Mouse (Mus musculus) hindbrain, embryonic 16.5 days (tissue): ENCODE data around the gene Foxo4. TPM values are rescaled to one million over a fixed set of nuclear protein-coding genes. Genes with fewer than 3 reads are reported as not detected.
A peak's percentile ranks its signal among the peaks of the same experiment; 100 is the strongest.

Experiments
- ATAC-seq: fragments of 200-750 bp; cut with Nextera tagmentation; 2 replicates; pipeline ENCODE4 v1.8.0; 2017; ENCODE audit warnings: moderate TSS enrichment, moderate library complexity
- H3K27ac ChIP-seq: fragments of 300-500 bp; sonication (generic); 2 replicates; pipeline ENCODE4 v1.5.1; 2014; ENCODE audit warnings: low read depth, mild to moderate bottlenecking, control low read depth, low read length, moderate library complexity
- H3K27me3 ChIP-seq: fragments of 300-500 bp; sonication (generic); replicated peaks from 2 replicates; pipeline ENCODE4 v1.6.1; 2014; ENCODE audit warnings: low read length; ENCODE audit not compliant: control insufficient read depth, insufficient read depth
- H3K36me3 ChIP-seq: fragments of 300-500 bp; sonication (generic); 2 replicates; pipeline ENCODE4 v1.6.1; 2014; ENCODE audit warnings: mild to moderate bottlenecking, low read length, moderate library complexity, mixed read lengths; ENCODE audit not compliant: control insufficient read depth, insufficient read depth
- H3K4me1 ChIP-seq: fragments of 300-500 bp; sonication (generic); 2 replicates; pipeline ENCODE4 v1.6.1; 2014; ENCODE audit warnings: low read depth, low read length; ENCODE audit not compliant: control insufficient read depth, insufficient read depth
- H3K4me2 ChIP-seq: fragments of 300-500 bp; sonication (generic); 2 replicates; pipeline ENCODE4 v1.6.1; 2014; ENCODE audit warnings: mild to moderate bottlenecking, low read length, control low read depth, moderate library complexity
- H3K4me3 ChIP-seq: fragments of 300-500 bp; sonication (generic); 2 replicates; pipeline ENCODE4 v1.5.1; 2014; ENCODE audit warnings: mild to moderate bottlenecking, low read length, control low read depth, moderate library complexity
- H3K9ac ChIP-seq: fragments of 300-500 bp; sonication (generic); 2 replicates; pipeline ENCODE4 v1.6.1; 2014; ENCODE audit warnings: low read depth, mild to moderate bottlenecking, control low read depth, low read length, moderate library complexity
- H3K9me3 ChIP-seq: fragments of 300-500 bp; sonication (generic); 2 replicates; pipeline ENCODE4 v1.6.1; 2014; ENCODE audit warnings: mild to moderate bottlenecking, low read length, moderate library complexity; ENCODE audit not compliant: control insufficient read depth
- WGBS: fragments of 180-500 bp; shearing (Covaris S2); extraction: QIAGEN DNeasy Blood & Tissue Kit; methylation state at CpG from one replicate; pipeline ENCODE4 v1.1.7; 2014; 5-methylcytosine and 5-hydroxymethylcytosine counted together
- polyA plus RNA-seq: library from polyadenylated mRNA; unstranded; fragments of >200 nt; fragmentation: Nextera tagmentation; extraction: Ambion mirVana; gene quantifications from 2 replicates; pipeline ENCODE4 v1.2.1, GENCODE M21; 2015

Foxo4 gene
- polyA plus RNA-seq: 0.70 and 1.1 TPM in 2 replicates

DNA sequence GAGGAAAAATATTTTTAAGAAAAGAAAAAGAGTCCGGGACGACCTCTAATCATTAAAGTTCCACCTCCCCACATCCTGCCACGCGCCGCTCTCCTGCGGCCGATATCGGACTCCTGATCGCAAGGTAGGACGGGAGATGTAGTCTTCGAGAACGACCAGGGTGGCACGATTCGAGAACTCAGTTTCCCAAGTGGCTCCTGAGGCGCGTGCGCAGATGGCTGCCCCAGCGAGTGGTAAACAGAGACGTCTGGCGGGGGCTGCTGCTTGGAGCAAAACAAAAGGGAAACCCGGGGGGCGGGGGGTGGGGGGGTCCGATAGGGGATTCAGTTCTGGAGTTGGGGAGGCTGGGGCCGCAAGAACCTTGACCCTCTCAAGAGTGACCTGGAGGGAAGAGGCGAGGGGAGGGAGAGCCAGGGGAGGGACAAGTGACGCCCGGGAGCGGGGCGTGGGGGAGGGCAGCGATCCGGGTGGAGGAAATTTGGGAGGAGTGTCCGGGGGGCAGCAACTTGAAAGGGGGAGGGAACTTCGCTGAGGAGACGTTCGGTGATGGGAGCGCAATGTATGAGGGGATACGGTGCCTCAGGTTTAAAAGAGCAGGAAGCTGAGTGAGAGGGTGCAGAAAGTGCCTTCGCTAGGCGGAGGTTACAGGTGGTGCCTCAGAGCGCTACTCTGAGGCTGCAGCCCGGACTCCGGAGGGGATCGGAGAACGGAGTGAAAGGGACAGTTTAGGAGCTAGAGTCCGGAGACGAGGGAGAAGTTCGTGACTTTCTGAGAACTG is at the start of gene Foxo4:
TSS of gene Foxo4 (plus strand) at position 577 of the 778 bp plus-strand sequence.
- Histone ChIP-seq H3K4me3 (peak within 1 kb of the TSS; percentile 53), H3K36me3 (no peaks in the 10 kb centered on the region), H3K27ac (no peak within 1 kb of the TSS), H3K27me3 (no peaks in the 10 kb centered on the region), H3K4me1 (no peaks in the 10 kb centered on the region; the same call in 1 of the 2 replicates), H3K9me3 (no peaks in the 10 kb centered on the region), H3K4me2 (peak within 1 kb of the TSS; percentile 69), H3K9ac (peak within 1 kb of the TSS; percentile 62)
- 18% methylated on average over 47 of the region's 47 CpGs for WGBS
- ATAC-seq: peak; percentile 94

DNA sequence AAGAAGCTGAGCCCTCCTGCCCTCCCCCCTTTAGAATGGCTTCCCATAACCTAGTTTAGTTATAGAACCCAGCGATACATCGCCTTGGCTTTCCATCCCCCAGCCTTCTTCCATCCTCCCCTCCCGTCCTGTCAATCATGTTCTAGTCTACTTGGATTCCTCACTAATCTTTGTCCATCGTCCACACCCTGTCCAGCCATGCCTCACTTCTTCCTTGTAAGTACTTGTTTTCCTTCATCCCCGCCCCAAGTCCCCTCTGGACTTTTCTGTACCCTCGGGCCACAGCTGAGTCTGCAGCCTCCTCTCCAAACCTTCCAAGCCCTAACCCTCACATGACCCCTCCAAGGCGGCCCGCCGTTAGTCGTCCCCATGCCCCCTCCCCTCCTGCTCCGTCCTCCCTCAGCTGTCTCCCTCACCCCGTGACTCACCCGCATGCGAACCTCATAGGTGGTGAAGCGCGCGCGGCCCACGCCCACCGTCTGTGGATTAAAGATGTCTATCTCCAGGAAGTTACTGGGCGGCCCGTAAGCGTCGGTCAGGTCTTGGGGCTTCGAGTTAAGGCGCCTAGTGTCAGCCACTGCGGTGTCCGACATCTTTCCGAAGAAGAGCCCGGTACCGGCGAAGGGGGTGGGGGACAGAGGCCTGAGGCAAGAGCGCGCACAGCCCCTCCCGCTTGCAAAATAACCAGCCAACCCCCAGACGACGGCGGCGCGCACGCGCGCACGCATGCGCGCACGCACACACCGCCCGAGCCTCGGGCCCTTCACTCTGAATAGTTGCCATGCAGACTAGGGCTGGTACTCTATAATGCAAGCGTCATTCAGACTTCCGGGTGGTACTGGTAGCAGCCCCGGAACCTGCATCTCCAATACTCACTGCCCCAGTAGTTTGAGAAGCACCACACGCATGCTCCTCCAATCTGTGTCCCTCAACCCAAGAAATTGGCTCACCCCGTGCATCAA is 32.2 kb upstream of the Foxo4 start, which contains the start of gene Snx12:
TSS of gene Snx12 (minus strand) at position 730 of the 962 bp plus-strand sequence.
- WGBS: 13% methylated on average over 55 of the region's 55 CpGs
- Histone ChIP-seq H3K36me3 (no peaks in the 10 kb centered on the region), H3K27ac (peak within 1 kb of the TSS; percentile 82), H3K9me3 (no peaks in the 10 kb centered on the region), H3K4me1 (peaks cover 3% of the 10 kb centered on the region; the same call in 1 of the 2 replicates), H3K4me2 (peak within 1 kb of the TSS; percentile 58), H3K4me3 (peak within 1 kb of the TSS; percentile 56), H3K27me3 (no peaks in the 10 kb centered on the region), H3K9ac (peak within 1 kb of the TSS; percentile 62)
- ATAC-seq: peak; percentile 99

DNA sequence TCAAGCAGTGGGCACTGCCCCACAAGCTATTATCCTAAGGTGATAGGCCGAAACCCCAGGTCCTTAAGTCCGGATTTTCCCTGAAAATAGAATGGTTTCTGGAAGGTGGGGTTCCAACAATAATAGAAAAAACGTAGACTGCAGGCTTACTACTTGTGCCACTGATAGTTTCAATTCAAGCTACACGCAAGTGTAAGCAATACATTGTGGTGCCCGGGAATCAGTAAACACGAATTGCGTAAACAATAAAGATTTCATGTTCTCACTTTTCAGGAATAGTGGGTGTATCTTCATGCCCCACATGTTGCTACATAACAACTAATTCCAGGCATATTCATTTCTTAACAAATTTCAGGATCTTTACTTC is 31.5 kb upstream of the Foxo4 start:
- ATAC-seq: no peak
- Histone ChIP-seq H3K27ac (peak overlapping the region; percentile 72), H3K4me3 (peak overlapping the region; percentile 41), H3K4me1 (peaks cover 3% of the 10 kb centered on the region; the same call in 1 of the 2 replicates), H3K9me3 (no peaks in the 10 kb centered on the region), H3K27me3 (no peaks in the 10 kb centered on the region), H3K4me2 (peak overlapping the region; percentile 56), H3K9ac (no peak overlapping the region), H3K36me3 (no peaks in the 10 kb centered on the region)
- 15% methylated on average over 7 of the region's 7 CpGs for WGBS

DNA sequence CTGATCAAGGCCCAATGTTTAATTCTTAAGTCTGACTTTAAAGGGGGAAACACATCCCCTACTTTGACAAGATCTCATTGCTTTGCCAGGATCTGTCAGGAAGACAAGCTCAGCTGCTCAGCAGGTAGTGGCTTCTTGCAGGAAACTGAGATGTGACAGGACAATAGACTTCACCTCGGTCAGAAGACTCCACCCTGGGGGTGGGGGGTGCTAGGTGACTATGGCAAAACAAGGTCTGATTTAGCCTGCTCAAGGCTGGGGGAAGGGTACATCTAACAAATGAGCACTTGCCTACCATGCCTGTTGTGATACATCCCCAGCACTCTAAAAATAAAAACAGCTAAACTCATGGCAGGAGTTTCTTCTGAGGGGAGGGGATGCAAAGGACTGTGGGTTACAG is 9.3 kb upstream of the Foxo4 start:
- Histone ChIP-seq H3K27me3 (no peaks in the 10 kb centered on the region), H3K27ac (no peak overlapping the region), H3K9ac (no peak overlapping the region), H3K4me2 (no peak overlapping the region), H3K4me3 (no peak overlapping the region), H3K4me1 (no peaks in the 10 kb centered on the region), H3K36me3 (no peaks in the 10 kb centered on the region), H3K9me3 (no peaks in the 10 kb centered on the region)
- ATAC-seq: no peak
- WGBS: 20% methylated on average over 1 of the region's 1 CpGs

DNA sequence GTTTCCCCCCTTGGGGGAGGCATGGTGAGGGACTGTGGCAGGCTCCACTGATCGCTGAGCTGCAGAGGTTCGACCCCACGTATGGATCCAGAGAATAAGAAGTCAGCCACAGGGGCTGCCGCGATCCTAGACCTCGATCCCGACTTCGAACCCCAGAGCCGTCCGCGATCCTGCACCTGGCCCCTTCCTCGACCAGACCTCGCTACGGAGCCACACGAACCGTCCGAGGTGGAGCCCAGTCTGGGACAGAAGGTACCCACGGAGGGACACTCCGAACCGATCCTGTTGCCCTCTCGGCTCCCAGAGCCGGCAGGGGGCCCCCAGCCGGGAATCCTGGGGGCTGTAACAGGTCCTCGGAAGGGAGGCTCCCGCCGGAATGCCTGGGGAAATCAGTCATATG is 412 bp downstream of the Foxo4 start:
- WGBS: 13% methylated on average over 25 of the region's 26 CpGs
- H3K9ac ChIP-seq: peak overlapping the region; percentile 62
- H3K27me3 ChIP-seq: no peaks in the 10 kb centered on the region
- no peaks in the 10 kb centered on the region for H3K9me3 ChIP-seq
- no peaks in the 10 kb centered on the region; the same call in 1 of the 2 replicates for H3K4me1 ChIP-seq
- peak overlapping the region; percentile 69 for H3K4me2 ChIP-seq
- no peak overlapping the region for H3K27ac ChIP-seq
- no peaks in the 10 kb centered on the region for H3K36me3 ChIP-seq
- H3K4me3 ChIP-seq: peak overlapping the region; percentile 53
- peak; percentile 60 for ATAC-seq

DNA sequence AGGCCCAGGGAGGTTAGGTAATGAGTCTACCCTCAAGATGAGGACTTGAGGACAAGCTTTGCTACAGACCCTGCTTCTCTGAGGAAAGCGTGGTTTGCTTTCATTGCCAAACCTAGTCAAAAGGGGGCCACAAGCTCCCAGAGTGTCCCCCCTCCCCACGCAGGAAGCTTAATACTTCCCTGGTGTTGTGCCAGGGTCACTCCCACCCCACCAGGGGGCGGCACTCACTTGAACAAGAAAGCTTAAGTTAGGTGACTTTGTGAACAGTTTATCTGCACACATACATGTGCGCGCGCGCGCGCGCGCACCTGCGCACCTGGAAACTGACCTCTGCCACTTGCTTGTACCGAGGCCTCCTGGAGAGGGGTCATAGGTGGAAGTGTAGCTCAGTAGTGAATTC is 2.3 kb downstream of the Foxo4 start:
- H3K36me3 ChIP-seq: no peaks in the 10 kb centered on the region
- H3K9ac ChIP-seq: no peak overlapping the region
- H3K27ac ChIP-seq: no peak overlapping the region
- no peak for ATAC-seq
- no peaks in the 10 kb centered on the region; the same call in 1 of the 2 replicates for H3K4me1 ChIP-seq
- no peak overlapping the region for H3K4me2 ChIP-seq
- H3K9me3 ChIP-seq: no peaks in the 10 kb centered on the region
- H3K4me3 ChIP-seq: no peak overlapping the region
- no peaks in the 10 kb centered on the region for H3K27me3 ChIP-seq
- 85% methylated on average over 13 of the region's 13 CpGs for WGBS

DNA sequence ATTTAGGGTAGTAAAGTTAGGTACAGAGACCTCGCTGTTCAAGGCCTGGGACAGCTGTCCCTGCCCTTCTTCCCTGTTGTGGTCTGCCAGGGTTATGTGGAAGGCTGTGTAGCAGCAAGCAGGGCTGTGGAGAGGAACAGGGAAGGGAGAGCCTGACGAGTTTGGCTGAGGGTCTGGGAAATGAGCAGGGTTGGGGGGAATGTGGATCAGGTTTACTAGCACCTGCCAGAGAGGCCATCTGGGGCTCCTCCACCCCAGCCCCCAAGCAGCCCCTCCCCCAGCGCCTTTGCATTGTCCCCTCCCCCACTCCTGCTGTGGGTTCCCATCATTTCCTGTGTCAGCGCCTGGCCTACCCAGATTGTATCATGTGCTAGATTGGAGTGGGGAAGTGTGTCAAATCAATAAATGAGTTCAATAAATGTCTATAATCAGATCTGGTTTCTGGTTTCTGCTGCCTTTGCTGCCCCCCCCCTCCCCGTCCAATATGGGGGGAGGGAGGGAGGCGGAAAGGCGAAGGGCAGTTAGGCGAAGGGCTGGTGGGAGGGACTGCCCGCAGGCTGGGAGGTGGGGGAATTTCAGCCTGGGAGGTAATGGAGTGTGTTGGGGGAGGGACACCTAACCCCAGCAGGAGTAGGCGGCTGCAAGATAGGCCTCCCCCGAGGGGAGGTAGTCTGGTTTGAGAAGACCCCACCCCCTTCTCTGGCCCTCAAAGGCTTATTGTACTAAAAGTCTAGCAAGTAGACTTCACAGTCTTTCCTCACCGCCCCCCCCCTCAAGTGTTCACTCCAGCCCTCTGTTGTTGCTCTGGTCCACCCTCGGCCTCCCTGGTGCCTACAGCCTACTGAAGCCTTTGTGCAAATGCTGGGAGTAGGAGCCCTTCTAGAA is 6.4 kb downstream of the Foxo4 start:
- Histone ChIP-seq H3K27me3 (no peaks in the 10 kb centered on the region; the same call in 1 of the 2 replicates), H3K9ac (no peak overlapping the region), H3K27ac (no peak overlapping the region), H3K36me3 (no peaks in the 10 kb centered on the region), H3K4me2 (no peak overlapping the region), H3K4me3 (no peak overlapping the region), H3K9me3 (no peaks in the 10 kb centered on the region), H3K4me1 (no peaks in the 10 kb centered on the region)
- 39% methylated on average over 8 of the region's 13 CpGs for WGBS
- ATAC-seq: peak; percentile 53; the same call in 1 of the 2 replicates

DNA sequence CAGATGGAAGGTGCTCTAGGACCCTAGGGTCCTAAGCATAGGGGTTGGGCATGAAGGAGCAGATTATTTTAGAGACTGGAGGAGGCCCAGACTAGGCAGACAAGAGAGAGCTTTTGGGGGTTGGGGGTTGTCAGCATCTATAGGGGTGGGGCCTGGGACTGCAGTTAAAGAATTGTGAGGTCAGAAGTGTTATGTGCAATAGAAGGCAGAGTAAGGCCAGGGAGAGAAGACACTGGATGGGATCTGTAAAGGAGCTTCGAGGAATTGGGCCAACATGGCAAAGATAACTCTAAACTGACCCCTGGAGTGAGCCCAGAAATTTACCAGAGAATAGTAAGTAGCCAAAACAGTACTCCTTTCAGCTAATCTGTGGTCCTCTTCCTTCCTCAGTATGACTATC is 9.6 kb downstream of the Foxo4 start, which contains the start of gene Gm614:
TSS of gene Gm614 (minus strand) at position 101 of the 400 bp plus-strand sequence.
- H3K36me3 ChIP-seq: no peaks in the 10 kb centered on the region
- no peaks in the 10 kb centered on the region; the same call in 1 of the 2 replicates for H3K27me3 ChIP-seq
- ATAC-seq: no peak
- no peak within 1 kb of the TSS for H3K27ac ChIP-seq
- H3K9me3 ChIP-seq: no peaks in the 10 kb centered on the region
- H3K4me2 ChIP-seq: no peak within 1 kb of the TSS
- no peaks in the 10 kb centered on the region for H3K4me1 ChIP-seq
- no peak within 1 kb of the TSS for H3K9ac ChIP-seq
- no peak within 1 kb of the TSS for H3K4me3 ChIP-seq
- 60% methylated on average over 1 of the region's 1 CpGs for WGBS
